Mouse (Mus musculus) spleen, adult 12 weeks (tissue): Measurements from ENCODE around the gene Ttc21b.

Experiments used
- DNase-seq: peaks from one replicate; pipeline ENCODE4 v3.0.0; 2022; ENCODE audit warnings: low spot score

The Ttc21b gene

GRCm38 (mm10) chr2:66171643-66172042 lies 84.8 kb downstream of the Ttc21b start:
- DNase-seq, result no peak

GRCm38 (mm10) chr2:66170721-66171120 lies 85.7 kb downstream of the Ttc21b start:
- no peak for DNase-seq

- DNase-seq, result no peak
Observed at GRCm38 (mm10) chr2:66165025-66165424, 91.4 kb downstream of the Ttc21b start.

GRCm38 (mm10) chr2:66158140-66158915 lies 98.1 kb downstream of the Ttc21b start:
- DNase-seq, result no peak

GRCm38 (mm10) chr2:66151436-66151835 lies 105.0 kb downstream of the Ttc21b start:
- no peak for DNase-seq

- no peak for DNase-seq
Observed at GRCm38 (mm10) chr2:66150531-66150930, 105.9 kb downstream of the Ttc21b start.

- DNase-seq, result no peak
Observed at GRCm38 (mm10) chr2:66148654-66149230, 107.7 kb downstream of the Ttc21b start.

- no peak for DNase-seq
Observed at GRCm38 (mm10) chr2:66146473-66146872, 109.9 kb downstream of the Ttc21b start.

- DNase-seq, result no peak
Observed at GRCm38 (mm10) chr2:66144770-66145169, 111.6 kb downstream of the Ttc21b start.

GRCm38 (mm10) chr2:66143284-66143683 lies 113.1 kb downstream of the Ttc21b start:
- DNase-seq, result no peak

GRCm38 (mm10) chr2:66142711-66143110 lies 113.7 kb downstream of the Ttc21b start:
- no peak for DNase-seq

GRCm38 (mm10) chr2:66142268-66142667 lies 114.1 kb downstream of the Ttc21b start:
- no peak for DNase-seq

- no peak for DNase-seq
Observed at GRCm38 (mm10) chr2:66140246-66140645, 116.2 kb downstream of the Ttc21b start.
